Mouse (Mus musculus) hindbrain, embryonic 13.5 days (tissue): ENCODE measurements around the gene Lin37. TPM values are rescaled to one million over a fixed set of nuclear protein-coding genes. Genes with fewer than 3 reads are reported as not detected.
A peak's percentile ranks its signal among the peaks of the same experiment; 100 is the strongest.

Experiments
- ATAC-seq: fragments of 200-750 bp; cut with Nextera tagmentation; 2 replicates; pipeline ENCODE4 v1.8.0; 2017; ENCODE audit warnings: moderate TSS enrichment; ENCODE audit not compliant: low FRiP score
- H3K27ac ChIP-seq: fragments of 300-500 bp; sonication (generic); 2 replicates; pipeline ENCODE4 v1.5.1; 2015; ENCODE audit warnings: inconsistent platforms, mild to moderate bottlenecking, moderate library complexity
- H3K27me3 ChIP-seq: fragments of 300-500 bp; sonication (generic); 2 replicates; pipeline ENCODE4 v1.6.1; 2015; ENCODE audit warnings: mild to moderate bottlenecking, inconsistent platforms
- H3K36me3 ChIP-seq: fragments of 300-500 bp; sonication (generic); 2 replicates; pipeline ENCODE4 v1.6.1; 2015; ENCODE audit warnings: mild to moderate bottlenecking, inconsistent platforms
- H3K4me1 ChIP-seq: fragments of 300-500 bp; sonication (generic); replicated peaks from 2 replicates; pipeline ENCODE4 v1.6.1; 2015; ENCODE audit warnings: inconsistent platforms
- H3K4me2 ChIP-seq: fragments of 300-500 bp; sonication (generic); 2 replicates; pipeline ENCODE4 v1.6.1; 2015; ENCODE audit warnings: inconsistent platforms, mild to moderate bottlenecking, moderate library complexity
- H3K4me3 ChIP-seq: fragments of 300-500 bp; sonication (generic); 2 replicates; pipeline ENCODE4 v1.5.1; 2015; ENCODE audit warnings: mild to moderate bottlenecking, inconsistent platforms
- H3K9ac ChIP-seq: fragments of 300-500 bp; sonication (generic); 2 replicates; pipeline ENCODE4 v1.6.1; 2015; ENCODE audit warnings: mild to moderate bottlenecking, inconsistent platforms
- H3K9me3 ChIP-seq: fragments of 300-500 bp; sonication (generic); 2 replicates; pipeline ENCODE4 v1.6.1; 2016; ENCODE audit warnings: inconsistent platforms
- WGBS: fragments of 180-500 bp; shearing (Covaris S2); methylation state at CpG from one replicate; pipeline ENCODE4 v1.1.7; 2015; 5-methylcytosine and 5-hydroxymethylcytosine counted together
- polyA plus RNA-seq: library from polyadenylated mRNA; unstranded; fragments of >200 nt; fragmentation: Nextera tagmentation; extraction: Ambion mirVana; gene quantifications from 2 replicates; pipeline ENCODE4 v1.2.1, GENCODE M21; 2015

The Lin37 gene
- polyA plus RNA-seq, 1 experiment from 2014 or later, result 57.9 TPM

- no peak for ATAC-seq
- Histone ChIP-seq H3K36me3 (peaks cover 100% of the 10 kb centered on the region), H3K4me2 (no peak overlapping the region), H3K4me3 (no peak overlapping the region), H3K4me1 (peaks cover 7% of the 10 kb centered on the region), H3K27ac (no peak overlapping the region), H3K9ac (no peak overlapping the region), H3K9me3 (no peaks in the 10 kb centered on the region), H3K27me3 (no peaks in the 10 kb centered on the region)
- WGBS, result 95% methylated on average over 16 of the region's 16 CpGs
These were observed 21.9 kb upstream of the Lin37 start for GRCm38 (mm10) chr7:30581547-30581946.

- H3K9ac ChIP-seq, result no peak overlapping the region
- H3K27ac ChIP-seq, result no peak overlapping the region
- no peak for ATAC-seq
- 96% methylated on average over 8 of the region's 8 CpGs for WGBS
- H3K9me3 ChIP-seq, result no peaks in the 10 kb centered on the region
- H3K4me2 ChIP-seq, result no peak overlapping the region
- no peak overlapping the region for H3K4me3 ChIP-seq
- H3K4me1 ChIP-seq, result no peaks in the 10 kb centered on the region
- no peaks in the 10 kb centered on the region for H3K27me3 ChIP-seq
- peaks cover 100% of the 10 kb centered on the region for H3K36me3 ChIP-seq
These were observed 20.3 kb upstream of the Lin37 start for GRCm38 (mm10) chr7:30579950-30580349.

GRCm38 (mm10) chr7:30572969-30573368, 13.3 kb upstream of the Lin37 start:
- Histone ChIP-seq H3K9me3 (no peaks in the 10 kb centered on the region), H3K27ac (no peak overlapping the region), H3K27me3 (no peaks in the 10 kb centered on the region), H3K4me2 (no peak overlapping the region), H3K4me3 (no peak overlapping the region), H3K36me3 (peaks cover 97% of the 10 kb centered on the region), H3K9ac (no peak overlapping the region), H3K4me1 (no peaks in the 10 kb centered on the region)
- ATAC-seq, result no peak
- WGBS, result 90% methylated on average over 2 of the region's 2 CpGs

GRCm38 (mm10) chr7:30572389-30572788, 12.8 kb upstream of the Lin37 start:
- Histone ChIP-seq H3K9me3 (no peaks in the 10 kb centered on the region), H3K4me2 (no peak overlapping the region), H3K36me3 (peaks cover 95% of the 10 kb centered on the region), H3K4me1 (no peaks in the 10 kb centered on the region), H3K27ac (no peak overlapping the region), H3K4me3 (no peak overlapping the region), H3K9ac (no peak overlapping the region), H3K27me3 (no peaks in the 10 kb centered on the region)
- WGBS, result 88% methylated on average over 5 of the region's 5 CpGs
- ATAC-seq, result no peak

GRCm38 (mm10) chr7:30567555-30567954, 7.9 kb upstream of the Lin37 start:
- Histone ChIP-seq H3K4me3 (no peak overlapping the region), H3K36me3 (peaks cover 71% of the 10 kb centered on the region), H3K4me2 (no peak overlapping the region), H3K27me3 (no peaks in the 10 kb centered on the region), H3K27ac (no peak overlapping the region), H3K9ac (no peak overlapping the region), H3K9me3 (no peaks in the 10 kb centered on the region), H3K4me1 (peaks cover 11% of the 10 kb centered on the region)
- ATAC-seq, result no peak
- WGBS, result 91% methylated on average over 11 of the region's 11 CpGs

GRCm38 (mm10) chr7:30566033-30566432, 6.4 kb upstream of the Lin37 start:
- 86% methylated on average over 9 of the region's 9 CpGs for WGBS

GRCm38 (mm10) chr7:30564970-30565571, 5.4 kb upstream of the Lin37 start, which contains the start of gene Igflr1:
TSS of gene Igflr1 (plus strand) at chr7:30565427.
- H3K4me3 ChIP-seq, result peak within 1 kb of the TSS; percentile 75
- no peaks in the 10 kb centered on the region for H3K9me3 ChIP-seq
- no peak within 1 kb of the TSS for H3K27ac ChIP-seq
- WGBS, result 96% methylated on average over 12 of the region's 12 CpGs
- H3K4me1 ChIP-seq, result peaks cover 20% of the 10 kb centered on the region
- H3K36me3 ChIP-seq, result peaks cover 48% of the 10 kb centered on the region
- H3K4me2 ChIP-seq, result peak within 1 kb of the TSS; percentile 66
- no peaks in the 10 kb centered on the region for H3K27me3 ChIP-seq
- ATAC-seq, result no peak
- 0 out of 2 replicates have a peak within 1 kb of the TSS, but pooled peaks have one; percentile 76 for H3K9ac ChIP-seq

More at GRCm38 (mm10) chr7:30566033-30566432, 6.4 kb upstream of the Lin37 start:
- Histone ChIP-seq H3K36me3 (peaks cover 58% of the 10 kb centered on the region), H3K4me3 (no peak overlapping the region), H3K4me1 (peaks cover 17% of the 10 kb centered on the region), H3K9ac (no peak overlapping the region), H3K9me3 (no peaks in the 10 kb centered on the region), H3K4me2 (no peak overlapping the region), H3K27ac (no peak overlapping the region), H3K27me3 (no peaks in the 10 kb centered on the region)
- no peak for ATAC-seq

- WGBS, result 27% methylated on average over 6 of the region's 6 CpGs
- peaks cover 37% of the 10 kb centered on the region for H3K36me3 ChIP-seq
- H3K9ac ChIP-seq, result peak overlapping the region; percentile 76
- peaks cover 26% of the 10 kb centered on the region for H3K4me1 ChIP-seq
- no peaks in the 10 kb centered on the region for H3K27me3 ChIP-seq
- H3K27ac ChIP-seq, result peak overlapping the region; percentile 95
- no peaks in the 10 kb centered on the region for H3K9me3 ChIP-seq
- peak overlapping the region; percentile 75 for H3K4me3 ChIP-seq
- ATAC-seq, result no peak
- H3K4me2 ChIP-seq, result peak overlapping the region; percentile 66
These were observed 4.3 kb upstream of the Lin37 start for GRCm38 (mm10) chr7:30563906-30564280.

GRCm38 (mm10) chr7:30563117-30563905, 3.7 kb upstream of the Lin37 start, which contains the start of the genes U2af1l4, Gm49396 and Psenen:
TSS of gene U2af1l4 (plus strand) at chr7:30563301.
TSS of gene Gm49396 (plus strand) at chr7:30563344.
TSS of gene Psenen (minus strand) at chr7:30563627.
- Histone ChIP-seq H3K36me3 (peaks cover 31% of the 10 kb centered on the region), H3K9ac (peak within 1 kb of the TSS; percentile 76), H3K27ac (peak within 1 kb of the TSS; percentile 95), H3K4me3 (peak within 1 kb of the TSS; percentile 75), H3K4me1 (peaks cover 32% of the 10 kb centered on the region), H3K4me2 (peak within 1 kb of the TSS; percentile 73), H3K27me3 (no peaks in the 10 kb centered on the region), H3K9me3 (no peaks in the 10 kb centered on the region)
- WGBS, result under 1% methylated on average over 45 of the region's 45 CpGs
- peak; percentile 83 for ATAC-seq

- H3K9ac ChIP-seq, result peak overlapping the region; percentile 70
- H3K4me1 ChIP-seq, result peaks cover 39% of the 10 kb centered on the region
- 1% methylated on average over 27 of the region's 27 CpGs for WGBS
- H3K36me3 ChIP-seq, result peaks cover 28% of the 10 kb centered on the region
- H3K4me3 ChIP-seq, result peak overlapping the region; percentile 75
- peak overlapping the region; percentile 73 for H3K4me2 ChIP-seq
- no peak for ATAC-seq
- H3K27me3 ChIP-seq, result no peaks in the 10 kb centered on the region
- no peaks in the 10 kb centered on the region for H3K9me3 ChIP-seq
- peak overlapping the region; percentile 76 for H3K27ac ChIP-seq
These were observed 3.0 kb upstream of the Lin37 start for GRCm38 (mm10) chr7:30562526-30563116.

- WGBS, result 76% methylated on average over 2 of the region's 2 CpGs
- Histone ChIP-seq H3K9me3 (no peaks in the 10 kb centered on the region), H3K4me3 (no peak overlapping the region; the same call in 1 of the 2 replicates), H3K4me1 (peaks cover 42% of the 10 kb centered on the region), H3K9ac (no peak overlapping the region), H3K27me3 (no peaks in the 10 kb centered on the region), H3K36me3 (peaks cover 28% of the 10 kb centered on the region), H3K27ac (peak overlapping the region; percentile 24; the same call in 1 of the 2 replicates), H3K4me2 (peak overlapping the region; percentile 91)
- ATAC-seq, result no peak
These were observed 658 bp upstream of the Lin37 start for GRCm38 (mm10) chr7:30560296-30560695.
